Mouse (Mus musculus): ENCODE measurements around the gene Nfib. TPM values are rescaled to one million over a fixed set of nuclear protein-coding genes. Genes with fewer than 3 reads are reported as not detected.

Gene Nfib
- polyA plus RNA-seq, 1 experiment from 2014 or later = 58.4 TPM

DNA sequence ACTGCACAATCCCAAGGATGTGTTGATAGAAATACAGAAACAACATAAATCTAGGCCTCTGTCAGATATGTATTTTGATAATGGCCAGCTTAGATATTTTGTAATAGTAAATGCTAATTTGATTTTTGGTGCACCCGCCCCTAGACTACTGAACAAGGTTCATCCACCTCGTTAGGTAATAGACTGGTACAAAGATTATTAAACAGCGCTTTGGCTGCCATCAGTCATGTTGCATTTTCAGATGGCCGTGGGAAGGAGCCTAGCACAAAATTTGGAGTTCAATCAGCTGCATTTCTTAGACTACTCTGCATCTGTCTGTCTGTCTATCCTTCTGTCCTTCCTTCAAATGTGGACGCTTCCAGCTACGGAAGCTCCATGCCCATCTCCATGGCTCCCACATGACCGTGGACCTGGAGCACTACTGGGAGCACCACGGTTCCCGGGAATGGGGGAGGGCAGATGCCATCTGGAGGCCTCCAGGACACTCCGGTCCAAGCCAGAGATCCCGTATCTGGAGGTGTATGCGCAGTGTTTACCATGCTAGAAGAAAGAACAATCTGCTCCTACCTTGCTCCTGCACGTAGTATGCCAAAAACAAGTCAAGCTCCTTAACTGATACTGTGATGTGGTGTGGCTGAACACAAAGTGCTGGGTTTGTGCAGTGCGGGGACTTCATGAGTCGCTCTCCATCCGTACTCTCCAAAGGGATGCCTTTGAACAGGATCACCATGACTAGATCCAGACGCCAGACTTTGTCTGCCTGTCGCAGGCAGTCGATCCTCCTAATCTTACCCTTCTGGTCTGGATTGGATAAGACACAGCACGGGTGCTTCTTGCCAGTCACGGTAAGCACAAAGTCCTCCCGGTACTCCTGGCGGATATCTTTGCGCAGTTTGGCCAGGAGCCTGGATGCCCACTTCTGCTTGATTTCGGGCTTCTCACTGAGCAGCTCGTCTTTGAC is 207.6 kb downstream of the Nfib start:
- DNase-seq (ENCODE audit: low spot score) (no peak), ATAC-seq (replicated peaks; ENCODE audit: low FRiP score) (0 out of 2 replicates have a peak, but pooled peaks have one; percentile 26)
- Histone ChIP-seq H3K36me3 (ENCODE audit: control insufficient read depth, insufficient read depth, low read length) (peaks cover 8% of the 10 kb centered on the region; the same call in 1 of the 2 replicates), H3K9ac (ENCODE audit: low read length) (no peak overlapping the region), H3K4me3 (ENCODE audit: low read depth, low read length) (no peak overlapping the region), H3K4me2 (ENCODE audit: low read depth, low read length, severe bottlenecking) (no peak overlapping the region), H3K27me3 (ENCODE audit: control insufficient read depth, insufficient read depth, low read length) (no peaks in the 10 kb centered on the region), H3K4me1 (replicated peaks; ENCODE audit: control insufficient read depth, insufficient read depth, low read length) (peaks cover 6% of the 10 kb centered on the region; the same call in 1 of the 2 replicates), H3K27ac (ENCODE audit: low read depth, low read length) (no peak overlapping the region), H3K9me3 (ENCODE audit: control insufficient read depth, low read length) (no peaks in the 10 kb centered on the region)
- 91% methylated on average over 26 of the region's 26 CpGs for WGBS

DNA sequence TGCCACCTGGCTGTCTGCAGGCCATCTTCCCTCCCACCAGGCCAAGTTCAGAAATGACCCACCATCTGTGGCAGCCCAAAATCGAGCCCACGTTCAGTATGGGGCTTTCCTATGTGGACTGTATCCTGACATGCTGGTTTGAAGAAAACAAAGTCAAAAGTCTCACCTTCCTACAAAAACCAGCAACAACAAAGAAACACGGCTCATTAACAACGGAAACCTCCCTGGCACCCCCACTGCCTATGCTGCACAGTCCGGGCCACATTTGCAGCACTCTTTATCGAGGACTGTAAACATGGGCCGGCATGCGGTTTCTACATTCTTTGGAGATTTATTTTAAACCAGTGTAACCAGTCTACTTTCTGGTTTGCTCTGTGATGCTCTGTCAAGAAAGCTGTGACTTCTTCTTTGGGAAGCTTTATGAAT is 208.4 kb downstream of the Nfib start:
- no peak overlapping the region for H3K4me2 ChIP-seq (ENCODE audit: low read depth, low read length, severe bottlenecking)
- no peaks in the 10 kb centered on the region for H3K9me3 ChIP-seq (ENCODE audit: control insufficient read depth, low read length)
- H3K36me3 ChIP-seq (ENCODE audit: control insufficient read depth, insufficient read depth, low read length) = peaks cover 8% of the 10 kb centered on the region; the same call in 1 of the 2 replicates
- ATAC-seq (replicated peaks; ENCODE audit: low FRiP score) (no peak), DNase-seq (ENCODE audit: low spot score) (no peak)
- H3K27ac ChIP-seq (ENCODE audit: low read depth, low read length) = no peak overlapping the region
- WGBS = 87% methylated on average over 8 of the region's 8 CpGs
- no peaks in the 10 kb centered on the region for H3K27me3 ChIP-seq (ENCODE audit: control insufficient read depth, insufficient read depth, low read length)
- H3K9ac ChIP-seq (ENCODE audit: low read length) = no peak overlapping the region
- H3K4me1 ChIP-seq (replicated peaks; ENCODE audit: control insufficient read depth, insufficient read depth, low read length) = peaks cover 6% of the 10 kb centered on the region; the same call in 1 of the 2 replicates
- no peak overlapping the region for H3K4me3 ChIP-seq (ENCODE audit: low read depth, low read length)

DNA sequence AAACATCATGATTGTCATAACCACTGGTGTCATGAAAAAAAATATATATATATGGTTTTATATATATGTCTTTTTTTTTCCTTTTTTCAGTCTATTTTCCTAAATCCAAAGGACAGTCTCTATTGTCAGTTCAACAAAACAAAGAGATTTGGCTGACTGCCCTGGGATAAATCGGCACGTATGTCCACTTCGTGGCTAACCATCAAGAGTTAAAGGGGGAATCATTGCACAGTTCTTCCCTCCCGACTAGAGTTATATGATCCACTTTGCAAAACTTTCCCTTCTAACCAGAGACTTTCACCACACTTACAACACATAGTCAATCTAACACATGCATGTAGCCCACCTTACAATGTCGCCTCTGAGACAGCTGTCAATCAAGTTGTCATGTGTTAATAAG is 209.2 kb downstream of the Nfib start:
- 85% methylated on average over 5 of the region's 5 CpGs for WGBS
- Histone ChIP-seq H3K4me1 (replicated peaks; ENCODE audit: control insufficient read depth, insufficient read depth, low read length) (peaks cover 6% of the 10 kb centered on the region; the same call in 1 of the 2 replicates), H3K4me3 (ENCODE audit: low read depth, low read length) (no peak overlapping the region), H3K36me3 (ENCODE audit: control insufficient read depth, insufficient read depth, low read length) (peaks cover 8% of the 10 kb centered on the region; the same call in 1 of the 2 replicates), H3K27ac (ENCODE audit: low read depth, low read length) (no peak overlapping the region), H3K27me3 (ENCODE audit: control insufficient read depth, insufficient read depth, low read length) (no peaks in the 10 kb centered on the region), H3K9me3 (ENCODE audit: control insufficient read depth, low read length) (no peaks in the 10 kb centered on the region), H3K4me2 (ENCODE audit: low read depth, low read length, severe bottlenecking) (no peak overlapping the region), H3K9ac (ENCODE audit: low read length) (no peak overlapping the region)
- ATAC-seq (replicated peaks; ENCODE audit: low FRiP score) = no peak
- DNase-seq (ENCODE audit: low spot score) = no peak

DNA sequence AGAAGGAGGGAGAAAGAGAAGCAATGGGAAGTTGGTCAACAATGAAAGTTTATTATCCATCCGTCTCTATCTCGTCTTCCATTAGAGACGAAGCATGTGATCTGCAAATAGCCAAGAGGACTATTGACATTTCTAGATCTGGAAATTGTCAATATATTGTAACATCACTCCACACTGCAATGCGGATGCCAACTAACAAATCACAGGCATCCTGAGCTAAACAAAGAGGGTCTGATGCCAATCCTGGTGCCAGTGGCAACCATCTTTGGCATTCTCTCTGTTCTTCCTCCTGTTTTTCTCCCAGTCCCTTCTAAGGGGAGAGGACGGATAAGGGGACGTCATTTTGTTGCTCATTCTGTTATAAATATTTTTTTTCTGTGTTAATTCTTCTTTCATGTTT is 209.9 kb downstream of the Nfib start:
- 98% methylated on average over 6 of the region's 6 CpGs for WGBS
- H3K4me3 ChIP-seq (ENCODE audit: low read depth, low read length) = no peak overlapping the region
- DNase-seq (ENCODE audit: low spot score) = no peak
- peaks cover 8% of the 10 kb centered on the region; the same call in 1 of the 2 replicates for H3K36me3 ChIP-seq (ENCODE audit: control insufficient read depth, insufficient read depth, low read length)
- no peak for ATAC-seq (replicated peaks; ENCODE audit: low FRiP score)
- no peak overlapping the region for H3K9ac ChIP-seq (ENCODE audit: low read length)
- no peaks in the 10 kb centered on the region for H3K9me3 ChIP-seq (ENCODE audit: control insufficient read depth, low read length)
- no peak overlapping the region for H3K27ac ChIP-seq (ENCODE audit: low read depth, low read length)
- no peaks in the 10 kb centered on the region for H3K27me3 ChIP-seq (ENCODE audit: control insufficient read depth, insufficient read depth, low read length)
- peaks cover 6% of the 10 kb centered on the region; the same call in 1 of the 2 replicates for H3K4me1 ChIP-seq (replicated peaks; ENCODE audit: control insufficient read depth, insufficient read depth, low read length)
- no peak overlapping the region for H3K4me2 ChIP-seq (ENCODE audit: low read depth, low read length, severe bottlenecking)

DNA sequence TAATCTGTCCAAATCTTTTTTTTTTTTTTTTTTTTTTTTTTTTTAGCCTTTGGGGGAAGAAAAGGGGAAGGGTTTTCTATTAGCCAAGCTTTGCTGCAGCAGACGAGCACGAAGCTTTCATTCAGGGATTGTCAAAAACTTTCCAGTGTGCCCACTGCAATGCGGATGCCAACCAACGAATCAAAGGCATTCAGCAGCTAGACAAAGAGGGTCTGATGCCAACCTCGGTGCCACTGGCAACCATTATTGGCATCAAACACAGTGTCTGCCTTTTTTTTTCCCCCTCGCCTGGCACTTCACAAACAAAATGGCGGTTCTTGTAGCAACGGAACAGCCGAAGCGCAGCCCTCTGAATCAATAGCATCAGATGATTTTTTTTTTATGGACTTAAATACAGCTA is 210.7 kb downstream of the Nfib start:
- Histone ChIP-seq H3K27me3 (ENCODE audit: control insufficient read depth, insufficient read depth, low read length) (no peaks in the 10 kb centered on the region), H3K27ac (ENCODE audit: low read depth, low read length) (no peak overlapping the region), H3K4me1 (replicated peaks; ENCODE audit: control insufficient read depth, insufficient read depth, low read length) (peaks cover 4% of the 10 kb centered on the region; the same call in 1 of the 2 replicates), H3K9me3 (ENCODE audit: control insufficient read depth, low read length) (no peaks in the 10 kb centered on the region), H3K36me3 (ENCODE audit: control insufficient read depth, insufficient read depth, low read length) (peaks cover 8% of the 10 kb centered on the region; the same call in 1 of the 2 replicates), H3K4me3 (ENCODE audit: low read depth, low read length) (no peak overlapping the region), H3K4me2 (ENCODE audit: low read depth, low read length, severe bottlenecking) (no peak overlapping the region), H3K9ac (ENCODE audit: low read length) (no peak overlapping the region)
- DNase-seq (ENCODE audit: low spot score) (no peak), ATAC-seq (replicated peaks; ENCODE audit: low FRiP score) (no peak)
- WGBS = 82% methylated on average over 10 of the region's 10 CpGs

DNA sequence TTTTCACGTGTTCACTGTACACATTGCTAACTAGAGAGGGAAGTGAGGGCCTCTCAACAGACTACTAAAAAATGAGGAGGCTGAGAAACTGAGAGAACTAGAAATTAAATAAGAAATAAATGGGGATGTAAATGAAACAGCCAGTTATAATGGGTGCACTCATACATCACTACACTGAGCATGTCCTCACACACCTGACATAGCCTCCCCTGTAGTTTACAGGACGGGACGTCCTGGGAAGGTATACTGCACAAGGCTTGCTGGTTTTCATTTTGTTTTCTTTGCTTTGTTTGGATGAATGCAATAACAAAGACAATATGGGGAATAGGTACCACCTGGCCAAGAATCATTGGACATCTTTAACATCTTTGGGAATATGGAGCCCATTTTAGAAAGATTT is 211.1 kb downstream of the Nfib start:
- Histone ChIP-seq H3K9me3 (ENCODE audit: control insufficient read depth, low read length) (no peaks in the 10 kb centered on the region), H3K27ac (ENCODE audit: low read depth, low read length) (no peak overlapping the region), H3K36me3 (ENCODE audit: control insufficient read depth, insufficient read depth, low read length) (peaks cover 8% of the 10 kb centered on the region; the same call in 1 of the 2 replicates), H3K4me1 (replicated peaks; ENCODE audit: control insufficient read depth, insufficient read depth, low read length) (0 out of 2 replicates have a peak, but pooled peaks cover 1% of the 10 kb centered on the region), H3K9ac (ENCODE audit: low read length) (no peak overlapping the region), H3K4me3 (ENCODE audit: low read depth, low read length) (no peak overlapping the region), H3K4me2 (ENCODE audit: low read depth, low read length, severe bottlenecking) (no peak overlapping the region), H3K27me3 (ENCODE audit: control insufficient read depth, insufficient read depth, low read length) (no peaks in the 10 kb centered on the region)
- ATAC-seq (replicated peaks; ENCODE audit: low FRiP score) (no peak), DNase-seq (ENCODE audit: low spot score) (no peak)
- 87% methylated on average over 3 of the region's 3 CpGs for WGBS

DNA sequence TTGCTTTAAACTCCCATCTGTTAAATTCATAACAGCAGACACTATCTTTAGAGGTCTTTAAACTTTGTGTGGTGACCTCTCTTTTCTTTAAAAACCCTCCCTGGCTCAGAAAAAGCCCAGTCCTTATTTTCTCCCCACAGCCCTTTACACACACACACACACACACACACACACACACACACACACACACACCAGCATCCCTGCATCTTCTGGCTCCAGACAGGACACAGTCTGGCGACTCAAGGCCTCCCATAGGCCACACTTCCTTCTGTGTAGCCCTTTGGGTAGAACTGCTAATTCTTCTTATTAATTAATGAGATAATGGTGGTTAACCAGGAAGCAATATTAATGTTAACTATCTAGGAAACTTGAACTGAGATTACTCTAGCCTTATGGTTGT is 211.7 kb downstream of the Nfib start:
- ATAC-seq (replicated peaks; ENCODE audit: low FRiP score) (no peak), DNase-seq (ENCODE audit: low spot score) (no peak)
- WGBS = 86% methylated on average over 1 of the region's 1 CpGs
- H3K27ac ChIP-seq (ENCODE audit: low read depth, low read length) = no peak overlapping the region
- H3K9ac ChIP-seq (ENCODE audit: low read length) = no peak overlapping the region
- no peak overlapping the region for H3K4me2 ChIP-seq (ENCODE audit: low read depth, low read length, severe bottlenecking)
- H3K4me1 ChIP-seq (replicated peaks; ENCODE audit: control insufficient read depth, insufficient read depth, low read length) = 0 out of 2 replicates have a peak, but pooled peaks cover 1% of the 10 kb centered on the region
- peaks cover 8% of the 10 kb centered on the region; the same call in 1 of the 2 replicates for H3K36me3 ChIP-seq (ENCODE audit: control insufficient read depth, insufficient read depth, low read length)
- H3K4me3 ChIP-seq (ENCODE audit: low read depth, low read length) = no peak overlapping the region
- no peaks in the 10 kb centered on the region for H3K27me3 ChIP-seq (ENCODE audit: control insufficient read depth, insufficient read depth, low read length)
- H3K9me3 ChIP-seq (ENCODE audit: control insufficient read depth, low read length) = no peaks in the 10 kb centered on the region

DNA sequence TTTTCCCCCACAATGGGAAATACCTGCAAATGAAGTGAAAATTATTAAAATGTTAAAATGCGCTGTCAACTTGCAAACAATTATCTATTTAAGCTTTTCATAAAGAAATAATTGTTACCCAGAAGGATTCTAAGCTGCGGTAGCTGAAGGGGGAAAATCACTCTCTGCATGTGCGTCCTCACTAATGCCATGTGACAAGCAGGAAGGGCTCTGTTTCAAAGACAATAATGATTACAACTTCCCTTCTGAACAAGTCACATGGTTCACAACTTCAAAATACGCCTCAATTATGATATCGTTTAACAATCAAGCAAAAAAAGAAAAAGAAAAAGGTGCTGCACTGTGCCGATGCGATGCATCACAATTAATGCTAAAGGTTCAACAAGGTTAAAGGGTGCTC is 212.2 kb downstream of the Nfib start:
- peaks cover 8% of the 10 kb centered on the region; the same call in 1 of the 2 replicates for H3K36me3 ChIP-seq (ENCODE audit: control insufficient read depth, insufficient read depth, low read length)
- no peak for ATAC-seq (replicated peaks; ENCODE audit: low FRiP score)
- no peak overlapping the region for H3K4me3 ChIP-seq (ENCODE audit: low read depth, low read length)
- no peaks in the 10 kb centered on the region for H3K9me3 ChIP-seq (ENCODE audit: control insufficient read depth, low read length)
- 78% methylated on average over 7 of the region's 7 CpGs for WGBS
- H3K4me1 ChIP-seq (replicated peaks; ENCODE audit: control insufficient read depth, insufficient read depth, low read length) = 0 out of 2 replicates have a peak, but pooled peaks cover 1% of the 10 kb centered on the region
- no peak overlapping the region for H3K27ac ChIP-seq (ENCODE audit: low read depth, low read length)
- DNase-seq (ENCODE audit: low spot score) = no peak
- H3K27me3 ChIP-seq (ENCODE audit: control insufficient read depth, insufficient read depth, low read length) = no peaks in the 10 kb centered on the region
- H3K9ac ChIP-seq (ENCODE audit: low read length) = no peak overlapping the region
- H3K4me2 ChIP-seq (ENCODE audit: low read depth, low read length, severe bottlenecking) = no peak overlapping the region
